Mouse (Mus musculus) c-Kit-positive CD71-positive TER-119-positive erythroid progenitor cells, embryonic 14.5 days (primary cell): ENCODE measurements around the gene Mrps34.

Experiments used
- DNase-seq: peaks from one replicate; pipeline ENCODE4 v3.0.0-alpha.2; 2013; ENCODE audit warnings: low spot score

Mrps34 gene

GRCm38 (mm10) chr17:24894995-24895547 lies at the start of gene Mrps34, which contains the start of gene Eme2:
Mrps34 (plus strand) TSS chr17:24895116.
Eme2 (minus strand) TSS chr17:24895087.
- DNase-seq, result peak; percentile 78

DNA sequence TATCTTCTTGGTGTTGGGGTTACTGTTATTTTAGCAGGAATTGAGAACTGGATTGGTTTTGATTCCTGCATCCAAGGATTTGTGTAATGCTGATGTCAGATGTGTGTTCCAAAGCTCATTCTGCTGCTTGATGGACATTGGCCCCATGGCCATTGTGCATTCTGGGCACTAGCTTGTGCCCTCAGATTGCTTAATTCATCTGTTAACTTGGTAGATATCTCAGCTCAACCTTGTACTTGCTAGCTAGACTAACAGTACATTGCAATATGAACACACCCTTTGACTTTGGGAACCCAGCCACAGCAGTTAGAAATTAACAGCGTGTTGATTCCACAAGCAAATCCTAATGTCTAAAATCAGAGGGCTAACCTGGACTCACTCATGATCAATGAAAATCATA lies 47.5 kb upstream of the Mrps34 start:
- DNase-seq, result no peak

DNA sequence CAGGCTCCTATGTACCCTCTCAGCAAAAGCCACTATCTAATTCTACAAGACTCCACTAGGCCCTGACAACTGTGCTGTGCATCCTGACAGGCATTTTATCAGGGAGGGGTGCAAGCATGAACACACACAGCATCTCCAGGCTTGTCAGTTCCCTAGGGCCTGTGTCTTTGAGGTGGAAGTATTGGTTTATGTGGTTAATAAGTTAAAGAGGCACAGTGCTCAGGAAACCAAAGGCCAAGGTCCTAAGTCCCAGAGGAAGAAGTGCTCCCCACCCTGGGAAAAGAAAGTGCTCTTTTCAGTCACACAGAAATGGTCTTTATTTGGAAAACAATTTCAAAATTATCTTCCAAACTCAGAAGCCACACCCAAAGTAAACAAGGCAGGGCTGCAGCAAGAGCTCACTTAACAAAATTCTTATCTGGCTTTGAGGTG lies 46.3 kb upstream of the Mrps34 start:
- peak; percentile 79 for DNase-seq

GRCm38 (mm10) chr17:24849733-24850064 lies 45.2 kb upstream of the Mrps34 start:
- no peak for DNase-seq

GRCm38 (mm10) chr17:24850065-24850772 lies 44.7 kb upstream of the Mrps34 start, which contains the start of gene Fahd1:
Fahd1 (minus strand) TSS chr17:24850364.
- peak; percentile 98 for DNase-seq

DNA sequence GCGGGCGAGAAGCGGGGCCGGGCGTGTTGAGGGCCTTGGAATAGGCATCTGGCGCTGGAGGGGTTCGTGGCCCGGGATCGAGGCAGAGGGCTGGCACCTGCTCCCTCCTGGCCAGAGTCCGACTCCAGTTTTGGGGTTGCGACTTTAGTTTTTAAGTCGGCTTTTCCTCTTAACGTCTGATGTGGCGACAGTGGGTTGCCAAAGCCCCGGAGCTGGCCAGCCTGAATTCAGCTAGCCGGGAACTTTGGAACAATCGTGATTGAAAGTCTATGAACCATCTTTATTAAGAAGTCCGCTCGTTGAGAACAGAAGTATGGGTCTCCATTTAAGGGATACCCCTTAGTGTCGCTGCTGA lies 44.2 kb upstream of the Mrps34 start:
- no peak for DNase-seq

DNA sequence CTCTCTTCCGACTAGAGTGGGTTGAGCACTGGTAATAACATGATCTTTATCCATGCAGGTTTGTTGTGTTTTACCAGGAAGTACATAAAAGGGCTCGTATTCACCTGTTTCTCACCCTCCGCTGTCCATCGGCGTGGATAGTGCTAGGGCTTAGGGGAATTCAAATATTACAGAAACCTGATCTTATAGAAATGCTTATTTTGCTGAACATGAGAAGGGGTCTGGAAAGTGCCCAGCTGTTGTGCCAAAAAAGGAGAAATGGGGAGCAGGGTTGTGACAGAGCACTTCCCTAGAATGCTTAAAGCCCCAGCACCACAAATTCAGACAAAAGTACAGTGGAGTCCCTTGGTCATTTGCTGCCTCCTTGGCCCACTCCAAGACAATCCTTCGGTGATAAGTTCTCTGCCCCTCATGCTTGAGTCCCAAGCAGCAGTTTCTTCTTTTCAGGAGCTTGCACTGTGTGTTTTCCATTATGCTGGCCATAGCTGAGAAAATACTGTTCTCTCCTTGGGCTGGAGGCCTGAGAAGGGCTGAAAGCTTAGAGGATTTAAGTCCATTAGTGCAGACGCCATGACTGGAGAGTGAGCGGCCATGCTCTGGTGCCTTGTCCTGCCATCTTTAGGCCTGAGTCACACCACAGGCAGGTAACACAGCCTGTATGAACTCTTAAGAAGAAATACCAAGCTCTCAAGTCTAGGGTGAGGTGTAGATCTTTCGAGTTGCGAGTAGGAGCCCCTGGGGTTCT lies 43.4 kb upstream of the Mrps34 start:
- DNase-seq, result no peak

- no peak for DNase-seq
Measured at GRCm38 (mm10) chr17:24855838-24856464, 39.0 kb upstream of the Mrps34 start.

DNA sequence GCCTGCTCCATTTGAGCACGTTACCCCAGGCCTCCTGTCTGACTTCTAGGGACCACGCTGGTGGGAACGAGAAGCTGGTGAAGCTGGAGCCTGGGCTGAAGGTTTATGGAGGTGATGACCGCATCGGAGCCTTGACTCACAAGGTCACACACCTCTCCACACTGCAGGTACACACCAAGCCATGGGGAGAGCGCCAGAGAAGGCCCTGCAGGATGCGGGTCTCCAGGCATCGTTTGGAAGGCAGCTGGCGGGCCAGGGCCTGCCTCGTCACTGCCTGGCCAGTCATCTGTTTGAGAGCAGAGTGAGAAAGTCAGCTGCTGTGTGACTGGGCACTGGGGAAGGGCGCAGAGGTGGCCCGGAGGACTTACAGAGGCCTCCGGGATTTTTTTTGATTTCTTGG lies 38.3 kb upstream of the Mrps34 start:
- DNase-seq, result no peak

GRCm38 (mm10) chr17:24857831-24858470 lies 37.0 kb upstream of the Mrps34 start:
- no peak for DNase-seq

- peak; percentile 87 for DNase-seq
Measured at GRCm38 (mm10) chr17:24858967-24859366, 35.9 kb upstream of the Mrps34 start.

DNA sequence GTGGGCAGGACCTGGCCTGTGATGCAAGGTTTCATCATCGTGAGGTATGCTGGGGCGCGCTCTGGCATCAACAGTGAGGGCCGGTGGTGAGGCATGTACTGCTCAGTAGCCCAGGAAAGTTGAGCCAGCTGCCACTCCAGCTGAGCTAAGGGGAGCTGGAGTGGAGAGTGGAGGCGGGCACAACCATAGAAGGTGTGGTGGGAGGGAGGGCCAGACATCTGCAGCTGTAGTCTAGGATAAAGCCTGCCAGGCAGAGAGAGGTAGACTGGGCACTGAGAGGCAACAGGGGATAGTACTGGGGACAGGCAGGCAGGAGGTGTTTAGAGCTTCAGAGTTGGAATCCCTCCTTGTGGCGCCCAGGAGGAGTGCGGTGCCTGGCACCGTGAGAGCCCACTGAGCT lies 34.8 kb upstream of the Mrps34 start:
- no peak for DNase-seq

- no peak for DNase-seq
Measured at GRCm38 (mm10) chr17:24861785-24862184, 33.1 kb upstream of the Mrps34 start.

GRCm38 (mm10) chr17:24865776-24866175 lies 29.1 kb upstream of the Mrps34 start, which contains the start of gene Igfals:
Igfals (plus strand) TSS chr17:24865997.
- DNase-seq, result no peak

- no peak for DNase-seq
Measured at GRCm38 (mm10) chr17:24867914-24868313, 27.0 kb upstream of the Mrps34 start.

- DNase-seq, result no peak
Measured at GRCm38 (mm10) chr17:24873695-24874404, 21.1 kb upstream of the Mrps34 start.

GRCm38 (mm10) chr17:24874405-24874745 lies 20.5 kb upstream of the Mrps34 start:
- DNase-seq, result no peak

DNA sequence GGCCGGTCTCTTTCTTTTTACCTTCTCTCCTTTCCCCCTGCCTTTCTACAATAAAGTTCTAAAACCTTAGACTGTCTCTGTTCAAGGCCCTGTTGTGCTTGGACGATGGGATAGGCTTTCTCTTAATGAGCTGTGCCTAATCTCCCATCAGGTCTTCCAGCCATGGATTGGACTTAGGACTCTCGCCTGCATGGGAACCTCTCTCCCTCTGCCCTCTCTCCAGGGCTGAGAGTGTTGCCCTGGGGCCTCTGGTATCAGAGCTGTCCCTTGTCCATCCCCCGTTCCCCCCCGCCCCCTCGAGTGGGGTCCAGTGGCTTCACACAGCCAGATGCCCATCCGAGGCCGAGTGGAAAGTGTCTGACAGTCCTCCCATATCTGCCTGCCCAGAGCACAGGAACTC lies 19.9 kb upstream of the Mrps34 start:
- DNase-seq, result no peak

DNA sequence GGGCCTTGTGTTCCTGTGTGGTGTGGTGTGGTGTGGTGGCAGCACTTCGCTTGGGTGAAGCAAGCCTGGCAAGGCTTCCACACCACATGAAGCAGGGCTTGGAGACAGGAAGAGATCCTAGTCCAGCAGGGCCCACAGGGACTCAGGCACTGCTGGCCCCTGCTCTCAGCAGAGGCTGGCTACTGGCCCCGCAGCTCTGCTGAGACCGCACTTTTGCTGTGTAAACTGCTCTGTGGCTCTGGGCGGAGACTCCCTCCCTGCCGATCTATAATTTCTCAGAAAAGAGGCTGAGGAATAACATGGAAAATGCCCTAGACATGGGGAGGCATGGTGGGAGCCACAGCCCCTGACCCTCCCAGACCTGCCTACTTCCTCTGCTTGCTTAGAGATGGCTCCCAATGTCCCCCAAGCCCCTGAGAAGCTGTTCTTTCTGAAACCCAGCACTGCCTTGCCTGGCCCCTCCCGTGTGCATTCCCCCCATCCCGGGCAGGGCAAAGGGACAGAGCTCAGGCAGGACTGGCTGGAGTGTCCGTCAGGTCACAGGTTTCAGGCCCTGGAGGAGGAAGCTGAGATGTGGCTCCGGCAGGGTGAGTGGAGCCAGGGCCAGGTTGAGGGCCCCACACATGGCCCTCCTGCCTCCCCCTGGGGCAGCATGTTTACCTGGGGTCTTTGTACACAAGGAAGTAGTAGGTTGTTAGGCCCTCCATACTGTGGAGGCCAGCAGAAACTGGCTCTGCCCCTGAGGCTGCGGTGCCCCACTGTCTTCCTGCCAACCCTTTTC lies 17.4 kb upstream of the Mrps34 start:
- no peak for DNase-seq

DNA sequence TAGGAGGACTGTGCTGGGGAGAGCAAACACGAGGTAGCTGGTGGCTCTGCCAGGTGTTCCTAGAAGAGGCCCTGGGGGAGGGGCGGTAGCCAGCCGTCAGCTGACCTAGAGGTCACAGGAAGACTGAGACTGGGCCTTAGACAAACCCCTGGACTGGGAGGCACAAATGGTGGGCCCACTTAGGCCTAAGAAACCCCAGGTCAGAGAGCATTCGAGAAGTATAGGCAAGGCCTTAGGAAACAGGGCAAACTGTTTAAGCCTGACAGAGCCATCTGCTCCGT lies 16.9 kb upstream of the Mrps34 start:
- no peak for DNase-seq

DNA sequence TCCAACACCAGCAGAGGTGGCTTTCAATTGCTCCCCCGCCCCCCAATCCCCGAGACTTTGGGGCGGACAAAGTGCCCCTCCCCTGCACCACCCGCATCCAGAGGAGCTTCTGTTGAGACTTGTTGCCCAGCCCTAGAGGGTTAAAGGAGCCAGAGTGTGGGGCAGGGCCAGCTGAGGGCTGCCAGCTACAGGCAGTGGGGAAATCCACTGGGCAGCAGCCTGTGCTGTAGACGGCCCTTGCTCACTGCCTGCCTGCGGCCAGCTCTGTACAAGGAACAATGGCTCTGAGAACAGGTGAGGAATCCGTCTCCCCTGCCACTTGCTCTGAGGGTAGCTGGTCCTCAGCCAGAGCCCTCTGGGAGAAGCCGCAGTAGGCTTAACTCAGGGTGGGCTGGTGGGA lies 16.4 kb upstream of the Mrps34 start:
- no peak for DNase-seq
